Mouse (Mus musculus) neural tube, embryonic 15.5 days (tissue): Measurements from ENCODE around the gene Tmem255b. TPM values are rescaled to one million over a fixed set of nuclear protein-coding genes. Genes with fewer than 3 reads are reported as not detected.
A peak's percentile ranks its signal among the peaks of the same experiment; 100 is the strongest.

ENCODE experiments used
- ATAC-seq: fragments of 200-750 bp; cut with Nextera tagmentation; 2 replicates; pipeline ENCODE4 v1.8.0; 2017; ENCODE audit warnings: mild to moderate bottlenecking, moderate TSS enrichment, moderate library complexity; ENCODE audit not compliant: low FRiP score
- H3K27ac ChIP-seq: fragments of 300-500 bp; sonication (generic); replicated peaks from 2 replicates; pipeline ENCODE4 v1.5.1; 2015; ENCODE audit warnings: mild to moderate bottlenecking, inconsistent platforms
- H3K27me3 ChIP-seq: fragments of 300-500 bp; sonication (generic); replicated peaks from 2 replicates; pipeline ENCODE4 v1.6.1; 2015; ENCODE audit warnings: inconsistent platforms
- H3K36me3 ChIP-seq: fragments of 300-500 bp; sonication (generic); 2 replicates; pipeline ENCODE4 v1.6.1; 2015; ENCODE audit warnings: inconsistent platforms
- H3K4me1 ChIP-seq: fragments of 300-500 bp; sonication (generic); 2 replicates; pipeline ENCODE4 v1.6.1; 2015; ENCODE audit warnings: inconsistent platforms
- H3K4me2 ChIP-seq: fragments of 300-500 bp; sonication (generic); 2 replicates; pipeline ENCODE4 v1.6.1; 2015; ENCODE audit warnings: inconsistent platforms, mild to moderate bottlenecking, moderate library complexity
- H3K4me3 ChIP-seq: fragments of 300-500 bp; sonication (generic); replicated peaks from 2 replicates; pipeline ENCODE4 v1.5.1; 2015; ENCODE audit warnings: mild to moderate bottlenecking, inconsistent platforms
- H3K9ac ChIP-seq: fragments of 300-500 bp; sonication (generic); replicated peaks from 2 replicates; pipeline ENCODE4 v1.6.1; 2015; ENCODE audit warnings: mild to moderate bottlenecking, inconsistent platforms
- H3K9me3 ChIP-seq: fragments of 300-500 bp; sonication (generic); replicated peaks from 2 replicates; pipeline ENCODE4 v1.6.1; 2016; ENCODE audit warnings: inconsistent platforms
- WGBS: fragments of 180-500 bp; shearing (Covaris S2); methylation state at CpG from one replicate; pipeline ENCODE4 v1.1.7; 2015; ENCODE audit warnings: mixed read lengths; 5-methylcytosine and 5-hydroxymethylcytosine counted together
- polyA plus RNA-seq: library from polyadenylated mRNA; unstranded; fragments of >200 nt; fragmentation: Nextera tagmentation; extraction: Ambion mirVana; gene quantifications from 2 replicates; pipeline ENCODE4 v1.2.1, GENCODE M21; 2015

Tmem255b gene
- polyA plus RNA-seq, 1 experiment from 2014 or later = 2.1 TPM

DNA sequence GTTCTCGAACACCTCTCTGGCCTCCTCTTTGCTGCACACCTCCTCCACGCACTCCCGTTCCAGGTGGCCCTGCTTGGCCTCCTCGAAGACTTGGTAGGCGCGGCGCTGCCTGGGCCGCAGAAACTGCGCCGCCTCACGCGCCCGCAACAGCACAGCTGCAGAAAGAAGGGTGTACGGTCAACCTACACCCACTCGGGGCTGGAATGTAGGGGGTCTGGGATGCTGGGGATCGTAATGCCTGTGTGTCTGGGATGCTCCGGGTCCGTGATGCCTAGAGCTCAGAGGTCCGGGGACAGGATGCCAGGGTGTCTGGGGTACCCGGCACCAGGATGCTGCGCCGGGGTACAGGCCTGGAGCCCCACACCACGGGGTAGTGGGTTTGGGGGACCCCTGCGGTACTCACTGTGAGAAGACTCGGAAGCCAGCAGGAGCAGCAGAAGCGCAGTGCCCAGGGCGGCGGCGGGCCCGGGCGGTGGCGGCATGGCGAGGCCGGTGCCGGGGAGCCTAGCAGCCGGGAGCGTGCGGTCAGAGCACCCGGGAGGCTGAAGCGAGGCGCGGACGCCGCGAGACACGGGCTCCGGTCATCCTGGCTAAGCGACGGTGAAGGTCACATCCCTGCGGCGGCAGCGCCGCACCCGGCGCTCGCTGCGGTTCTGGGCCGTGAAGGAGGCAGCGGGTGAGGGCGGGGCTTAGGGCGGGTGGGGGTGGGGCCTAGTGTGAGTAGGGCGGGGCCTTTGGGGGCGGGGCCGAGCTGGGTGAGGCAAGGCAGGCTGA is 59.1 kb downstream of the Tmem255b start, which contains the start of gene Gas6:
Gas6 (minus strand) TSS at position 633 of the 774 bp plus-strand sequence.
- WGBS = 3% methylated on average over 63 of the region's 64 CpGs
- H3K9me3 ChIP-seq = no peaks in the 10 kb centered on the region
- peak within 1 kb of the TSS; percentile 67 for H3K27ac ChIP-seq
- no peaks in the 10 kb centered on the region for H3K36me3 ChIP-seq
- peak within 1 kb of the TSS; percentile 56 for H3K4me3 ChIP-seq
- peak within 1 kb of the TSS; percentile 80 for H3K4me2 ChIP-seq
- H3K4me1 ChIP-seq = peaks cover 32% of the 10 kb centered on the region
- 0 out of 2 replicates have a peak, but pooled peaks cover 17% of the 10 kb centered on the region for H3K27me3 ChIP-seq
- H3K9ac ChIP-seq = peak within 1 kb of the TSS; percentile 74
- ATAC-seq = peak; percentile 86

DNA sequence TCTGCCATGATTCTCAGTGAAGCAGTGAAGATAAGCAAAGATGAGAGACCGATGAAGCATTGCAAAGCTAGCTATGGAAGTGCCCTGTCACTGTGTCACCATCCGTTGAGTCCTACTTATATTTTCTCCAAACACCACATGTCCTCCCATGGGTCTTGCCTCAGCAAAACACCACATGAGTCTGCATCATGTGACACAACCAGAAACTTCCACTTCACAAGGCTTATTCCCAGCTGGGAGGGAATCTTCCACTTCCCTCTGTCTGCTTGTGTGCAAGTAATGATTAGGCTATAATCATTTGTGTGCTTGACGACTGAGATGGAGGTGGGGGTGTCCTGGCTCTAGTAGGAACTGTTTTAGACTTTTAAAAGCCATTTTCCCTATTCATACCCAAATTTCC is 66.2 kb downstream of the Tmem255b start:
- Histone ChIP-seq H3K4me2 (no peak overlapping the region), H3K9me3 (no peaks in the 10 kb centered on the region), H3K4me3 (no peak overlapping the region), H3K27ac (no peak overlapping the region), H3K36me3 (no peaks in the 10 kb centered on the region), H3K27me3 (no peaks in the 10 kb centered on the region), H3K4me1 (no peaks in the 10 kb centered on the region), H3K9ac (no peak overlapping the region)
- 77% methylated on average over 3 of the region's 3 CpGs for WGBS
- no peak for ATAC-seq

DNA sequence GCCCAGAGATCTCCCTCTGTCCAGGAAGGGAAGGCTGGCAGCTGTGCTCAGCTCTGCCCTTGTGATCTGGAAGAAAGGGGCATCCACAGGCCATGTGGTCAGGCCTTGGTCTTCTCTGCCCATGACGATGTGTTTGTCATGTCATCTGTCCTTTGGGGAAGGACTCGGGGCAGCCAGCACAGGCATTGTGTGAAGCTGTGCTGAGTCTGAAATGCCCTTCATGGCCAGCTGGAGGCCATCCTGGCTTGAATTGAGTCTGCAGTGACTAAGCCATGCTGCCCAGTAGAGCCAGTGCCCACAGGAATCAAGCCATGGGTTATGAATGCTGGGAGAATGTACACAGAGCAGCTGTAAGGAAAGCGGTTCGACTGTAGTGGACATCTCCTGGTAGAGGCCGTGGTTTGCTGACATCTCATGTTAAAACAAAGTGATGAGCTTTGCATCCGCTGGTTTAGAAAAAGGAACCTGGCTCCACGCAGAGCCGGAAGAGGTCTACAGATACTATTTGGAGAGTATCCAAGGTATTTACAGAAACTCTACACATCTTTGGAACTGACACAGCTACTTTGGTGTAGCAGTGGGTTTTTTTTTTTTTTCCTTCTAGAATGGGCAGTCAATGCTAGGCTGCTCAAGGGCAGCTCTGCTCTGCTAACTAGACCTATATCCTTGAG is 69.1 kb downstream of the Tmem255b start:
- no peak overlapping the region for H3K4me3 ChIP-seq
- H3K27ac ChIP-seq = no peak overlapping the region
- H3K4me1 ChIP-seq = no peaks in the 10 kb centered on the region
- no peaks in the 10 kb centered on the region for H3K36me3 ChIP-seq
- 84% methylated on average over 8 of the region's 8 CpGs for WGBS
- H3K4me2 ChIP-seq = no peak overlapping the region
- no peak overlapping the region for H3K9ac ChIP-seq
- H3K9me3 ChIP-seq = no peaks in the 10 kb centered on the region
- ATAC-seq = no peak
- H3K27me3 ChIP-seq = no peaks in the 10 kb centered on the region

DNA sequence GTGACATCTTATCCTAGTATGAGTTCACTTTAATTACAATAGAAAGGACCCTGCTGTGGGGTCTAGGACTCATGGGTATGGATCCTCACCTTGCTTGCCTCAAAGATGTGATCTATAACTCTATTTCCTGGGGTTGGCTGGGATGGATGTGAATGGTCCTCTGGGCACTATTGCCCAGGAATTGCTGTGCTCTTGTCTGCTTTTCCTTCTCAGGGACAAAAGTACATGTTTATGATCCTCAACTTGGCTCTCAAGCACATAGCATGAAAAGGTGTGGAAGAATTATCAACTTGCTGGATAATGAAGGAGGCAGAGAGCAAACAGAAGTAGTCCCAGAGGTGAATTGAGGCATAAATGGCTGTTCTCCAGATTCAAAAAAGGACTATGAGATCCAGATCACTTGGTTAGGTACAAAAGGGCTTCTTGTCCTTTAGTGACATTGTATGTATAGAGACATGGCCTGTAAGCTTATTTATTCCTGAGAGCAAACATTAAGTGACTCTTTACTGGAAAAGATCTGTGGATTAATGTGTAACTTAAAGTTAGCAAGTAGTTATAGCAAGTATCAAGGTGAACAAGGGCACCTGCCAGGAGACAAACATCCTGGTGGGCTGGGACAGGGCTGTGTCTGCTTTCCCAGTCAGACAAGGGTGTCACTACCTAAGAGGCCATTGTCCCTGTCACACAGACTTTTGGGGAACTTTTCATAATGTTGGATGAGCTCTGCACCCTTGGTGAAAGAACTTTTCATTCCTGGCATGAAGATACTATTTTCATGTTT is 70.1 kb downstream of the Tmem255b start:
- Histone ChIP-seq H3K36me3 (no peaks in the 10 kb centered on the region), H3K4me1 (no peaks in the 10 kb centered on the region), H3K9me3 (no peaks in the 10 kb centered on the region), H3K4me3 (no peak overlapping the region), H3K9ac (no peak overlapping the region), H3K4me2 (no peak overlapping the region), H3K27me3 (no peaks in the 10 kb centered on the region), H3K27ac (no peak overlapping the region)
- no peak for ATAC-seq

DNA sequence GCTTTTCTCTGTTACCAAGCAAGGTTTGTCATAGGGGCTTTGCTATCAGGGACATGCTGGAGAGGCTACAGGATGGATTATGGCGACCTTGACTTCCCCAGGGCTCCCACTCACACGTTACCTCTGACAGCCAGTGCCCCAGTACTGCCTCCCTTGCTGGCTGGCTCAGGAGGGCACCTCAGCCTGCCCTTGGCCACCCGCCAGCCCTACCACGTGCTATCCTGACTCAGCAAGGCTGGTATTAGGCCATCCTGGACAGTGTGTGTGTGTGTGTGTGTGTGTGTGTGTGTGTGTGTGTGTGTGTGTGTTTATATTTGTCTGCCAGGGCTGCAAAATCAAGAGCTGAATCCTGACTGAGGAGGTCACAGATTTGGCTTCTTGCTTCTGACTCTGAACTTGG is 71.9 kb downstream of the Tmem255b start:
- Histone ChIP-seq H3K9me3 (no peaks in the 10 kb centered on the region), H3K4me1 (no peaks in the 10 kb centered on the region), H3K27me3 (no peaks in the 10 kb centered on the region), H3K36me3 (no peaks in the 10 kb centered on the region), H3K9ac (no peak overlapping the region), H3K27ac (no peak overlapping the region), H3K4me3 (no peak overlapping the region), H3K4me2 (no peak overlapping the region)
- ATAC-seq = no peak
- 59% methylated on average over 4 of the region's 4 CpGs for WGBS

DNA sequence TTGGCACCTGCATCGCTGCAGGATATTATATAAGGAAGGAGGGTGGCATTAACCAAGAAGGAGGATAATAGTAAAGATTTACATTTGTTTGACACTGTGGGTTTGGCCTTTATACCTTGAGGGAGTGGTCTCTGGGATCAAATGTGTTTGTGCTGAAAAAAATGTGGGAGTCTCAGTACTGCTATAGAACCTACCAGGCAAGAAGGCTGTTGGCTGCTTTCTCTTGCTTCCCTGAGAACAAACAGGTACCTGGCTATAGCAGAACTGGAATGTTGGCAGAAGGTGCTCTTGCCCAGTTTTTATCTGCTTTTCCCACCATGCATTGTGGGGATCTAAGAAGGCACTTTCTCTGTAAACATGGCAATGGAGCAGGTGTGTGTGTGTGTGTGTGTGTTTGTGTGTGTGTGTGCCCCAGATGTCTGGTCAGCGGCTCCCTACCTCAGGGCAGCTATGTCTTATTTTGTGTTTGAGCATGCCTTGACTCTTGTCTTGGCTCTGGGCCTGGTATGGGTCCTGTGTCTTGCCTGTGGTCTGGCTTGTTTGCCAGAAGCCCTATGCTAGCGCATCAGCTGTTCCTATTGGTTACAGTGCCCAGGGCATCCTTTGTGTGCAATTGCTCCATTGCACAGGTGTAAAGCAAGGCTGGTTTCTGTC is 72.4 kb downstream of the Tmem255b start:
- no peaks in the 10 kb centered on the region for H3K4me1 ChIP-seq
- no peak overlapping the region for H3K9ac ChIP-seq
- H3K4me3 ChIP-seq = no peak overlapping the region
- no peaks in the 10 kb centered on the region for H3K9me3 ChIP-seq
- no peak overlapping the region for H3K4me2 ChIP-seq
- H3K27ac ChIP-seq = no peak overlapping the region
- no peaks in the 10 kb centered on the region for H3K27me3 ChIP-seq
- no peaks in the 10 kb centered on the region for H3K36me3 ChIP-seq
- no peak for ATAC-seq
- WGBS = 84% methylated on average over 3 of the region's 3 CpGs

DNA sequence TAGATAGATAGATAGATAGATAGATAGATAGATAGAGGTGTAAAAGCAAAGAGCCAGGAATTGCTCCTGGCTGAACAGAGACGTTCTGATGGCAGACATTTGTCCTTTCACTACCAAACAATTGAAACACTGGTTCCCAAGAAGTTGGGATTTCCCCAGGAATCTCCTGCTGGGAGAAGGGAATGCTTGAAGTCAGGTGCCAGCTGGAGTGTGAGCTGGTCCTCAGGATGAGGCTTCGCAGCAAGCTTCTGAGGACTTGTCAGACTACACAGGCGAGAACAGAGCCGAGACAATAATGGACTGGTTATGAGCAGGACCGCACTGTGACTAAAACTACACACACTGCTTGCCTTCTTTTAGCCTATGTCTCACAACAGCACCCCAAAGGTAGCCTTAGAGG is 77.0 kb downstream of the Tmem255b start:
- Histone ChIP-seq H3K4me2 (no peak overlapping the region), H3K36me3 (no peaks in the 10 kb centered on the region), H3K4me1 (0 out of 2 replicates have a peak, but pooled peaks cover 3% of the 10 kb centered on the region), H3K27ac (no peak overlapping the region), H3K27me3 (no peaks in the 10 kb centered on the region), H3K9me3 (no peaks in the 10 kb centered on the region), H3K9ac (no peak overlapping the region), H3K4me3 (no peak overlapping the region)
- ATAC-seq = no peak
- 78% methylated on average over 5 of the region's 5 CpGs for WGBS

DNA sequence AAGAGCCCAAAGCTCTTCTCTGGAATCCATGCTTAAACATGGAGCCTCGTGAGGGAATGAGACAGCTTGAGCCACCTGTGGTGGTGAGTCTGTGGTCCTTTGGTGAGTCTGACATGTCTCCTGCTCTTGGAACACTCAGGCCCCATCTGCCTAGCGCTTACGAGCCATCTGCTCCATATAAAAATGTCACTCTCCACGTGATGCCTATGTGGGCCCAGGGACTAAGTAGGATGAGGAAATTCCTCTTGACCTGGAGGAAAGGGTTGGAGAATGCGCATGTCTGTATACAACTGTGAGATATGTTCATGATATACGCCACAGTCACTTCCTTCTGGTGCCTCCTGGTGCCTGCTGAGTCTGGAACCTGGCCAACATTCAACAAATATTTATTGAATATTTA is 77.7 kb downstream of the Tmem255b start:
- no peak for ATAC-seq
- no peaks in the 10 kb centered on the region for H3K36me3 ChIP-seq
- no peak overlapping the region for H3K9ac ChIP-seq
- H3K27ac ChIP-seq = no peak overlapping the region
- H3K27me3 ChIP-seq = no peaks in the 10 kb centered on the region
- 65% methylated on average over 6 of the region's 6 CpGs for WGBS
- 0 out of 2 replicates have a peak, but pooled peaks cover 3% of the 10 kb centered on the region for H3K4me1 ChIP-seq
- H3K9me3 ChIP-seq = no peaks in the 10 kb centered on the region
- H3K4me2 ChIP-seq = no peak overlapping the region
- no peak overlapping the region for H3K4me3 ChIP-seq

DNA sequence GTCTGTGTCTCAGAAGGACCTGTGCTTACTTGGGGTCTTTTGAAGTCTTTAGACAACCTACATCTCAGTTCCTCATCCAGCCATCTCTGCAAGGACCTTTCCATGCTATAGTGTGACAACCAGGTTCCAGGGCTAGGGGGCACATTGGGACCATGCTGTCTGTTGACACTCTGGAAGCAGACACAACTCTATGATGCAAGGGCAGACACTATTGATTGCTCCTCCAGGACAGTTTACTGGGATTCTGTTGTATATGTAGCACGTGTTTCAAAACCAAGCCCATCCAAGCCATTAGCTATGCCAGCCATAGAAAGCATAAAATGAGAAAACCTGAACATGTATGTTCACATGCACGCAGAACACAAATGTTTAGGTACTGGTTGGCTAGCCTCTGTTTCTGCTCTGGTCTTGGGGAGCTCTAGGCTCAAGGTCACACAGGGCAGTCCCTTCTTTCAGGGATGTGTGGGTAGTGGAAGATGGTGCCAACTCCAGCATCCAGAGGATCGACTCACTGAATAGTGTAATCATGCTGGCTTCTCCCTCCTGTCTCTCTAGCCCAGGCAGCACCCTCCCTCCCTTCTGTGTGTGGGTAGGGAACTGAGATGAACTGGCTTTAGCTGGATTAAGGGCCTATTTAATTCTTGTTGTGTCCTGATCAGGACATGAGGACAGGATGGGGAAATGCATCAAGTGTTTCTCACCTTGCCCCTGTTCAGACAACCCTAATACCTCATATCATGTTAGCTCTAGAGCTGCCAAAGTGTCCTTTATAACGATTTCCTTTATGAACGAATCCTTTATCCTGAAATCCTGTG is 78.8 kb downstream of the Tmem255b start:
- Histone ChIP-seq H3K27me3 (no peaks in the 10 kb centered on the region), H3K4me3 (no peak overlapping the region), H3K4me1 (0 out of 2 replicates have a peak, but pooled peaks cover 3% of the 10 kb centered on the region), H3K9ac (no peak overlapping the region), H3K9me3 (no peaks in the 10 kb centered on the region), H3K36me3 (no peaks in the 10 kb centered on the region), H3K27ac (no peak overlapping the region), H3K4me2 (no peak overlapping the region)
- 84% methylated on average over 5 of the region's 5 CpGs for WGBS
- no peak for ATAC-seq

DNA sequence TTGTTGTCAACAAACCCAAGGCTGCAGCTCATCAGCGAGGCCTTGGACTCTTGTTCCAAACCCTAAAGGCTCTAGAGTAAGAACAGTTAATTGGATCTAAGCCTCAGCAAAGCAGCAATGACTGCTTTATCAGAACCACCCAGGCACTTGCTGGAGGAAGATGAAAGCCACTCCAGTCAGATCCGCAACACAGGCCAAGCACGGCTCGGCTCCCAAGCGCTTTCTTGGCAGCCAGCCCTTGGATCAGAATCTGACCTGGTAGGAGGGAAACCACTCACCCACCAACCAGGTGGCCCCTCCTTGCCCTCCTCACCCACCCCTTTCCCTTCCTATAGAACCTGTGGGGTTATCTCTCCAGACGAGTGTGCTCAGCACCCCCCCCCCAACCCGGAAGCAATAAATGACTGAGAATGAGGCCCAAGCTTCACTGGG is 81.0 kb downstream of the Tmem255b start:
- no peaks in the 10 kb centered on the region for H3K36me3 ChIP-seq
- 0 out of 2 replicates have a peak, but pooled peaks cover 3% of the 10 kb centered on the region for H3K4me1 ChIP-seq
- 72% methylated on average over 7 of the region's 7 CpGs for WGBS
- no peak overlapping the region for H3K4me2 ChIP-seq
- no peak for ATAC-seq
- H3K27ac ChIP-seq = no peak overlapping the region
- no peaks in the 10 kb centered on the region for H3K27me3 ChIP-seq
- H3K9ac ChIP-seq = no peak overlapping the region
- H3K4me3 ChIP-seq = no peak overlapping the region
- H3K9me3 ChIP-seq = no peaks in the 10 kb centered on the region

DNA sequence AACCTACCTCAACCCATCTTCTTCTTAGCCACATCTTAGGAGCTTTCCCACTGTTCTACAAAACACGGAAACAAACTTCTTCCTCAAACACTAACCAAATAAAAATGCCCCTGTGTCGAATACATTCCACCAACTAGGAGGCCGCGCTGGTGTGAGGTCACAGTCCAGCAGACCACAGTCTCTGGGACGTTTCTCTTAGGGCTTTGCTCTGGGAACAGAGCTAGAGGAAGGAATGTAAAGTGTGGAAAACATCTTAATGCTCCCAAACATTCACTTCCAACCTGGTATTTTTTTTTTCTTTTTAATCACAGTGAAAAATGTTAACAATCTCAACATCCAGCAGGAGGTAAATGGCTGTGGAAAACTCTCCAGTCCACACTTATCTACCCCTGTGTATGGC is 81.7 kb downstream of the Tmem255b start:
- no peak for ATAC-seq
- 0 out of 2 replicates have a peak, but pooled peaks cover 3% of the 10 kb centered on the region for H3K4me1 ChIP-seq
- H3K27ac ChIP-seq = no peak overlapping the region
- no peaks in the 10 kb centered on the region for H3K36me3 ChIP-seq
- 88% methylated on average over 5 of the region's 5 CpGs for WGBS
- no peak overlapping the region for H3K4me2 ChIP-seq
- no peaks in the 10 kb centered on the region for H3K9me3 ChIP-seq
- H3K4me3 ChIP-seq = no peak overlapping the region
- H3K27me3 ChIP-seq = no peaks in the 10 kb centered on the region
- no peak overlapping the region for H3K9ac ChIP-seq
